Mouse (Mus musculus): ENCODE measurements around the gene Tent2. TPM values are rescaled to one million over a fixed set of nuclear protein-coding genes. Genes with fewer than 3 reads are reported as not detected.
A peak's percentile ranks its signal among the peaks of the same experiment; 100 is the strongest.
"Not testable (repeated sequence)": the region's sequence is repeated elsewhere in the genome, so short reads cannot be mapped to it uniquely, and the experiment has no call there.

The Tent2 gene
- polyA plus RNA-seq, 1 experiment, result 38.9 TPM

GRCm38 (mm10) chr13:93231016-93231415 lies 38.8 kb upstream of the Tent2 start:
- WGBS, result 14% methylated on average over 4 of the region's 4 CpGs
- TF ChIP-seq POLR2A (IDR thresholded peaks at IDR 0.05; ENCODE audit: borderline replicate concordance, control insufficient read depth, low read depth, low read length) (no peak), CTCF (IDR thresholded peaks at IDR 0.05; ENCODE audit: control insufficient read depth, insufficient read depth, low read length) (no peak)
- Histone ChIP-seq H3K4me1 (ENCODE audit: control insufficient read depth, insufficient read depth, low read length) (peaks cover 1% of the 10 kb centered on the region), H3K27ac (ENCODE audit: control insufficient read depth, insufficient read depth, low read depth, low read length, poor library complexity) (no peak overlapping the region), H3K4me3 (replicated peaks; ENCODE audit: control insufficient read depth, low read depth, low read length) (no peak overlapping the region)

GRCm38 (mm10) chr13:93211741-93212140 lies 19.6 kb upstream of the Tent2 start:
- Histone ChIP-seq H3K4me1 (ENCODE audit: control insufficient read depth, insufficient read depth, low read length) (no peaks in the 10 kb centered on the region), H3K27ac (ENCODE audit: control insufficient read depth, insufficient read depth, low read depth, low read length, poor library complexity) (no peak overlapping the region), H3K4me3 (replicated peaks; ENCODE audit: control insufficient read depth, low read depth, low read length) (no peak overlapping the region)
- 76% methylated on average over 1 of the region's 1 CpGs for WGBS
- no peak for TF ChIP-seq CTCF (IDR thresholded peaks at IDR 0.05; ENCODE audit: control insufficient read depth, insufficient read depth, low read length)
- TF ChIP-seq POLR2A (IDR thresholded peaks at IDR 0.05; ENCODE audit: borderline replicate concordance, control insufficient read depth, low read depth, low read length), result no peak

- H3K4me3 ChIP-seq (replicated peaks; ENCODE audit: control insufficient read depth, low read depth, low read length), result peak overlapping the region; percentile 69
Measured at GRCm38 (mm10) chr13:93192646-93193026, 451 bp upstream of the Tent2 start.

GRCm38 (mm10) chr13:93189416-93189815 lies 2.8 kb downstream of the Tent2 start:
- 79% methylated on average over 2 of the region's 2 CpGs for WGBS
- Histone ChIP-seq H3K27ac (ENCODE audit: control insufficient read depth, insufficient read depth, low read depth, low read length, poor library complexity) (no peak overlapping the region), H3K4me3 (replicated peaks; ENCODE audit: control insufficient read depth, low read depth, low read length) (no peak overlapping the region)

More at GRCm38 (mm10) chr13:93192646-93193026, 451 bp upstream of the Tent2 start:
- 52% methylated on average over 5 of the region's 5 CpGs for WGBS
- H3K27ac ChIP-seq (ENCODE audit: control insufficient read depth, insufficient read depth, low read depth, low read length, poor library complexity), result peak overlapping the region; percentile 72
- H3K4me1 ChIP-seq (ENCODE audit: control insufficient read depth, insufficient read depth, low read length), result peaks cover 2% of the 10 kb centered on the region; the same call in 1 of the 2 replicates
- no peak for TF ChIP-seq CTCF (IDR thresholded peaks at IDR 0.05; ENCODE audit: control insufficient read depth, insufficient read depth, low read length)
- no peak for TF ChIP-seq POLR2A (IDR thresholded peaks at IDR 0.05; ENCODE audit: borderline replicate concordance, control insufficient read depth, low read depth, low read length)

GRCm38 (mm10) chr13:93188738-93189137 lies 3.4 kb downstream of the Tent2 start:
- Histone ChIP-seq H3K27ac (ENCODE audit: control insufficient read depth, insufficient read depth, low read depth, low read length, poor library complexity) (no peak overlapping the region), H3K4me1 (ENCODE audit: control insufficient read depth, insufficient read depth, low read length) (peaks cover 2% of the 10 kb centered on the region; the same call in 1 of the 2 replicates), H3K4me3 (replicated peaks; ENCODE audit: control insufficient read depth, low read depth, low read length) (no peak overlapping the region)
- TF ChIP-seq CTCF (IDR thresholded peaks at IDR 0.05; ENCODE audit: control insufficient read depth, insufficient read depth, low read length), result no peak
- 40% methylated on average over 3 of the region's 3 CpGs for WGBS

More at GRCm38 (mm10) chr13:93189416-93189815, 2.8 kb downstream of the Tent2 start:
- TF ChIP-seq POLR2A (IDR thresholded peaks at IDR 0.05; ENCODE audit: borderline replicate concordance, control insufficient read depth, low read depth, low read length), result no peak
- no peak for TF ChIP-seq CTCF (IDR thresholded peaks at IDR 0.05; ENCODE audit: control insufficient read depth, insufficient read depth, low read length)
- H3K4me1 ChIP-seq (ENCODE audit: control insufficient read depth, insufficient read depth, low read length), result peaks cover 2% of the 10 kb centered on the region; the same call in 1 of the 2 replicates

GRCm38 (mm10) chr13:93187792-93188191 lies 4.4 kb downstream of the Tent2 start:
- not testable (repeated sequence) for H3K27ac ChIP-seq (ENCODE audit: control insufficient read depth, insufficient read depth, low read depth, low read length, poor library complexity); H3K4me1 ChIP-seq (ENCODE audit: control insufficient read depth, insufficient read depth, low read length); H3K4me3 ChIP-seq (replicated peaks; ENCODE audit: control insufficient read depth, low read depth, low read length)
- 54% methylated on average over 5 of the region's 5 CpGs for WGBS

- H3K27ac ChIP-seq (ENCODE audit: control insufficient read depth, insufficient read depth, low read depth, low read length, poor library complexity), result no peak overlapping the region
- no peak overlapping the region for H3K4me3 ChIP-seq (replicated peaks; ENCODE audit: control insufficient read depth, low read depth, low read length)
- 79% methylated on average over 1 of the region's 1 CpGs for WGBS
- TF ChIP-seq CTCF (IDR thresholded peaks at IDR 0.05; ENCODE audit: control insufficient read depth, insufficient read depth, low read length) (no peak), POLR2A (IDR thresholded peaks at IDR 0.05; ENCODE audit: borderline replicate concordance, control insufficient read depth, low read depth, low read length) (no peak)
- H3K4me1 ChIP-seq (ENCODE audit: control insufficient read depth, insufficient read depth, low read length), result no peaks in the 10 kb centered on the region
Measured at GRCm38 (mm10) chr13:93180351-93180750, 11.8 kb downstream of the Tent2 start.

GRCm38 (mm10) chr13:93179522-93179921 lies 12.7 kb downstream of the Tent2 start:
- Histone ChIP-seq H3K27ac (ENCODE audit: control insufficient read depth, insufficient read depth, low read depth, low read length, poor library complexity) (no peak overlapping the region), H3K4me3 (replicated peaks; ENCODE audit: control insufficient read depth, low read depth, low read length) (no peak overlapping the region), H3K4me1 (ENCODE audit: control insufficient read depth, insufficient read depth, low read length) (no peaks in the 10 kb centered on the region)
- TF ChIP-seq CTCF (IDR thresholded peaks at IDR 0.05; ENCODE audit: control insufficient read depth, insufficient read depth, low read length), result no peak
- TF ChIP-seq POLR2A (IDR thresholded peaks at IDR 0.05; ENCODE audit: borderline replicate concordance, control insufficient read depth, low read depth, low read length), result no peak
- 17% methylated on average over 2 of the region's 2 CpGs for WGBS

- Histone ChIP-seq H3K27ac (ENCODE audit: control insufficient read depth, insufficient read depth, low read depth, low read length, poor library complexity) (no peak overlapping the region), H3K4me3 (replicated peaks; ENCODE audit: control insufficient read depth, low read depth, low read length) (no peak overlapping the region), H3K4me1 (ENCODE audit: control insufficient read depth, insufficient read depth, low read length) (no peaks in the 10 kb centered on the region)
- TF ChIP-seq POLR2A (IDR thresholded peaks at IDR 0.05; ENCODE audit: borderline replicate concordance, control insufficient read depth, low read depth, low read length), result no peak
- TF ChIP-seq CTCF (IDR thresholded peaks at IDR 0.05; ENCODE audit: control insufficient read depth, insufficient read depth, low read length), result no peak
Measured at GRCm38 (mm10) chr13:93177571-93177970, 14.6 kb downstream of the Tent2 start.
